Mouse (Mus musculus) left cerebral cortex, postnatal 10 days (tissue): ENCODE measurements around the gene Hrh2. TPM values are rescaled to one million over a fixed set of nuclear protein-coding genes. Genes with fewer than 3 reads are reported as not detected.

ENCODE experiments used
- DNase-seq, 2 experiments: peaks; one replicate each; pipeline ENCODE4 v3.0.0; 2021 to 2022; ENCODE audit warnings: low spot score in 2 of 2, mixed read lengths in 1 of 2; ENCODE audit errors: extremely low spot score in 1 of 2
- intact Hi-C: fragments of 180-260 bp; cut with DNase I; formaldehyde crosslinking; loops from one replicate; pipeline ENCODE4 v1.15.1; 2025
- total RNA-seq, 2 experiments: library from RNA; stranded (reverse); gene quantifications; 2 replicates each; pipeline ENCODE4 v1.2.3; 2021

Gene Hrh2
- 1 to 10 TPM; 5.6 to 6.9 TPM for total RNA-seq

DNA sequence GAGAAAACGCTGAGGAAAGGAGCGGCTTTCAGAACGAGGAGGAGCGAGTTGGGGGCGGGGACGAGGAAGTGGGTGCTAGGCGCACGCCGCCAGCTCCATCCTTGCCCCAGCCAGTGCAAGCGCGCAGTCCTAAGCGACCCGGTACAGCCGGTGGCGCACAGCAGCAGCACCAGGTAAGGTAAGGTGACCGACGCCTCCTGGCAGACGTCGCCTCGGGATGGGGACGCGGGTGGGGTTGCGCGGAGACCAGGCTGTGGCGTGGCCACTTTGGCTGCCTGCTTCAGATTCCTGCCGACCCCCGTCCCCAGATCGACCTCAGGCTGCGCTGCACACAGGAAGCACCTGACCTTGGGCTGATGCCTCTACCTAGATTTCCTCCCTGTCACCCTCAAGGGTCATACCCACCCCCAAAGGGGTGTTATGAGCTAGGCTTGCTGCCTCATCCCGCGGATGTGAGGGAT is at the start of gene Hrh2:
Gene Hrh2 (plus strand): TSS at position 109 of the 461 bp plus-strand sequence.
- DNase-seq: peak; percentile 46 to 73
- intact Hi-C loops: no loop called here

DNA sequence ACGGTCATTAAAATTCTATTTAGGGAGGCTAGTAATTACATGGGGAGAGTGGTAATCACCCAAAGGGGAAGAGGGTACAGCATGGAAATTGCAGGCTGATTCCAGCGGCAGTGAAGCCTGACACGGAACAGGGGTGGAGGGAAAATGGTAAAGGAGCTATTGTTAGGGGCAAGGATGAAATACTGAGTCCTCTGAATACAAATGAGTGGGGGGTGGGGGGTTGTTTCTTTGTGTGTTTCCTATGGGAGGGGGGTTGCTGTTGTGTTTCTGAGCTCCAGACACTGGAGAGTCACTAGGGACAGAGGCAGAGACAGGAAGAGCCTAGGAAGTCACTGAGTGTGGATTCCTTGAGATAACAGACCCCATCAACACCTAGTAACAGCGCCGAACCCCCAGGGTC is 48.1 kb upstream of the Hrh2 start:
- DNase-seq: no peak

DNA sequence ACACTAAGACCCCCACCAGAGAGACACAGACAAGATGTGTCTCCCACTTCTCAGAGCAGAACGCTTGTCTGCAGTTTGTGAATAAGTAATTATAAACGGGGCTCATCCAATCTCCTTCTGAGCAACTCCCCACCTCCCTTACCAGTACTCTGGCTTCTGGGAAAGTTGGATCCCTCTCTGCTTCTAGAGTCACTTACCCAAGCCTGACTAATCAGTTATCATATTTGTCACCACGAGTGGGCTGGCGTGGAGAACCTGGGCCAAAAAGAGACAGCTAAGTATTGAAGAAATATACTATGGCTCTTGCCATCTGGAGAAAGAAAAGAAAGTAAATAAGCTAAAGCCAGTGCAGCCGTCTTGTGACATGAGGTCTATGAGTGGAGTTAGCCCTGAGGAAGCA is 47.3 kb upstream of the Hrh2 start:
- intact Hi-C loops: no loop called here
- no peak for DNase-seq

More for the DNA sequence above, 48.1 kb upstream of the Hrh2 start:
- intact Hi-C loops: no loop called here

DNA sequence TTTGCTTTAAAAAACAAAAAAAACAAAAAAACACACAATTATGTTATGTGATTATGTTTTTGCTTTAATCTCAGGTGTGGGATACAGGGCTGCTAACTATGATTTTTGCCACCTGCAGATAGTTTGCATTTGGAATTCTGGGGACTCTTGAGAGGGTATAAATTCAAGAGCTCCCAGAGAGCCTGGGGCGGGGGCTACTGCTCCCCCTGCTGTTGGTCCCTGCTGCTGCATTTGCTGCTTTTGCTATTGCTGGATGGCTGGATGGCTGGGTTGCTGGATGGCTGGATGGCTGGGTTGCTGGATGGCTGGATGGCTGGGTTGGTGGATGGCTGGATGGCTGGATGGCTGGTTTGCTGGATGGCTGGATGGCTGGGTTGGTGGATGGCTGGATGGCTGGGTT is 44.6 kb upstream of the Hrh2 start:
- DNase-seq: no peak
- intact Hi-C loops: no loop called here

DNA sequence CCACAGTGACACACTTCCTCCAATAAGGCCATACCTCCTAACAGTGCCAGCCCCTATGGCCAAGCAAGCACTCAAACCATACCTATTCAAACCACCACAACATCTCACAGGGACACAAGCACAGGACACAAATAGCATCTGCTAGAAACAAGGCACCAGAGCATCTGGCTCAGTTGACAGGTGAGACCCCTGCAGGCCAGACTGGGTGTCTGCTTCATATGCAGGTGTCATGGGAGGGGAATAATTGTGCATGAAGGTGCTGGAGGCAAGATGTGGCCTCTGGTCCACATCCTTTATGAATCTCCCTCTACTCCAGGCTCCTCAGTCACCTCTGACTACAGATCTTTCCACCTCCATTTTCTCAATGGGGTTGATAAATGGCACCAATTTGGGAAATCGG is 39.5 kb upstream of the Hrh2 start:
- intact Hi-C loops: no loop called here
- no peak for DNase-seq

DNA sequence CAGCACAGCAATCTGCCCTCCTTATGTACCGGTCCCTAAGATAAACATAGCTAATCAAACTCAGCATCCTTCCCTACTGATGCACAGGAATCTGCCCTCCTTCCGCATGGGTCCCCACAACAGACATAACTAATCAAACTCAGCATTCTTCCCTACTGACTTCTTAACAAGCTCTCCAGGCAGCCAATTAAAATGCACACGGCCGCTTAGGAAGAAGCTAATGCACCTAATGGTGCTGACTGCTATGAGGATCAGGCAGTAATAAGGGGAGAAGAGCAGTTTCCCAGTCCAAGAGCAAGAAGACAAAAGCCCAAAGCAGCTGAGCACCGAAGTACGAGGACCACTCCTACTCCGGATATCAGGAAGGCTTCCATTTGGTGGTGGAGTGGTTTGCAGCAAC is 39.0 kb upstream of the Hrh2 start:
- no peak for DNase-seq
- intact Hi-C loops: no loop called here

DNA sequence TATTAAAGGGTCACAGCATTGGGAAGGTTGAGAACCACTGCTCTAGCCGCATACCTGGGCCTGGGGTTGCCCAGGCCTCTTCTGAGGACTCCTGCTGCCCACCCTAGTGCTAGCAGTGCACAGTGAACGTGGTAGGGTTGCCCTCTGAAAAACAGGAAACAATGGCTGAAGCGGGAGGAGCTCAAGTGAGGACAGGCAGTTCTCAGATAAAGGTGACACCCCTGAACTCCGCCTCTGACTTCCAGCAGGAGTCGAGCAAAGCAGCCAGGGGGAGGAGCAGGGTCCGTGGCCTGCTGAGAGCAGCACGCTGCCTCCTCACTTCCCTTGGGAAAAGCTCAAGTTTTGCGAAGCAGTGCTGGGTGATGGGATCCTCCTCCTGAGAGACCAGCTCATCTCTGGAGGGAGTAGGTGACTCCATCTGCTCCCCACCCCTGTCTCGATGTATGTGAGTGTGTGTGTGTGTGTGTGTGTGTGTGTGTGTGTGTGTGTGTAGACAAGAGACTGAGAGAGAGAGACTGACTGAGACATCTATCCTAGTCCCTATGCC is 38.2 kb upstream of the Hrh2 start:
- DNase-seq: no peak
- intact Hi-C loops: no loop called here

DNA sequence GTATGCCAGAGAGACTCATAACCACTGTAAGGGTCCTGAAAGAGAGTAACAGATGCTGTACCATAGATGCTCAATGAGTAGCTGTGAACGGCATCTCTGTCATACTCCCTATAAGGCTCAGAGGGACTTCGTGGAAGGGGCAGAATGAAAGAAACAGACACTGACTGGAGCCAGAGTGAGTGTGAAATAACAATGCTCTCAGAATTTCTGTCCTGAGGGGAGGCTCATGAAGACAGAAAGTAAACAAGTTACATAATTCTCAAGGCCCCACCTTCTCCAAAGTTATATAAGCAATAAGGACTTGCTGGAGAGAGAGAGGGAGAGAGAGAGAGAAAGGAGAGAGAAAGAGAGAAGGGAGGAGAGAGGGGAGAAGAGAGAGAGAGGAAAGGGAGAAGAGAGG is 36.1 kb upstream of the Hrh2 start:
- intact Hi-C loops: no loop called here
- DNase-seq: no peak

DNA sequence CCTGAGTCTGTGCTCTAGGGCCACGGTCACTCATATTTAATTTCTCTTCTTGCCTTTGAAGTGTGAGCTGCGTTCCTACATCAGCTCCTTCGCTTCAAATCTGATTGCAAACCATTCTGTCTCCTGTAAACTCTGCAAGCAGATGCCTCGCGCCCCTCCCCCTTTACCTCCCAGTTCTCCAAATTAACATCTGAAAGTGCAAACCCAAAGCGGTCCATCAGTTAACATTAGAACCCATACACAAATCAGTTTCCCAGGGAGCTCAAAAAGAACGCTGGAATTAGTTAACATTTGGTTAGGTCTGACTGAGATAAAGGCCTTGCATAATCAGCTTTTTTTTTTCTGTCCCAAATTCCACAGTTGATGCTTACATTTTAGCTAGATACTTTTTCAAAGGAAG is 32.7 kb upstream of the Hrh2 start:
- no peak for DNase-seq
- intact Hi-C loops: no loop called here

DNA sequence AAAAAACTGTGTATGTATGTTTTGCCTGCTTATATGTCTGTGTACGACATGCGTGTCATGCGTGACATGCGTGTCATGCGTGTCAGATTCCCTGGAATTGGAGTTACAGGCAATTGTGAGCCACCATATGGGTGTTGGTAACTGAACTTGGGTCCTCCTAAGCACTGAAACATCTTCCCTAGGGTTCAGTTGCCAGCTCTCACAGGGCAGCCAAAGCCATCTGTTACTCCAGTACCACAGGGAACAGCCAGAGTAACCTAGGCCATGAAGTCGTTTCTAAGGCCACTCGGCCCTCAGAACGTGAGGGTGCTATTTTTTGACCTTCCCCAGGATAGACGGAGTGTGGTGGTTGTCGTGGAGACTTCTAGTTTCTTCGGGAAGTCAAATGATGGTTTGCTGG is 32.2 kb upstream of the Hrh2 start:
- DNase-seq: no peak
- intact Hi-C loops: no loop called here

DNA sequence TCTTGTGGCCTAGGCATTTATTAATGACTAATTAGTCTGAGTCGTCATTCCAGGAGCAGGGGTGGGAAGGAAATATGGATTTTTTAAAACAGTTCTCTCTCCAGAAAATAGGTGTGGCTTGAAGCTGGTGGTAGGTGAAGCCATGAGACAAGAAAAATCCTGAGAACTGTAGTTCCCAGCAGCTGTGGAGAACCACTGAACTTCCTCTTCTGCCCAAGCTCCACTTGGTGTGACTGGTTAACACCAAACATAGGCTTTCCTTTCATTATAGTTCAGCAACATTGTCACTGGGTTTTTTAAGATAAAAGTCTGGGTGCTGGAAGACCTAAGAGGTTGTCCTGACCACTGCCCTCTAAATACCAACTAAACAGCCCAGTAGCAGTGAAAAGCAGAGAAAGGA is 31.4 kb upstream of the Hrh2 start:
- intact Hi-C loops: no loop called here

DNA sequence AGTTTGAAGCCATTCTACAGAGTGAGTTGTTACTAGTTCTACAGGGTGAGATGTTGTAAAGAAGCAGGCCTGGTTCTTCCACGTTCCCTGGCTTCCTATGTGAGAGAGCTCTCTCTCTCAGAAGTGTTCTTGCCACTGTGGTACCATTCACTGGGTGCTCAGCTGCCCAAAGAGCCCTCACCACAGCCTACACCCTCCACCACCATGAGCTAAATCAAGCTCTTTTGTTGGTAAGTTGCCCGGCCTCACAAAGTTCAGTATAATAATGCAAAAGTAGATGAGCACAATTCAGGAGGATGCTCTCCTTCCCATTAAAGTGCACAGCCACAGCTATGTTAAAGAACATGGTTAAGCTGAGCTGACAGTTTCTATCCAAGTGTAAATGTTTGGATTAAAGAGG is 30.4 kb upstream of the Hrh2 start:
- no peak for DNase-seq
- intact Hi-C loops: no loop called here

More for the DNA sequence above, 31.4 kb upstream of the Hrh2 start:
- no peak for DNase-seq

DNA sequence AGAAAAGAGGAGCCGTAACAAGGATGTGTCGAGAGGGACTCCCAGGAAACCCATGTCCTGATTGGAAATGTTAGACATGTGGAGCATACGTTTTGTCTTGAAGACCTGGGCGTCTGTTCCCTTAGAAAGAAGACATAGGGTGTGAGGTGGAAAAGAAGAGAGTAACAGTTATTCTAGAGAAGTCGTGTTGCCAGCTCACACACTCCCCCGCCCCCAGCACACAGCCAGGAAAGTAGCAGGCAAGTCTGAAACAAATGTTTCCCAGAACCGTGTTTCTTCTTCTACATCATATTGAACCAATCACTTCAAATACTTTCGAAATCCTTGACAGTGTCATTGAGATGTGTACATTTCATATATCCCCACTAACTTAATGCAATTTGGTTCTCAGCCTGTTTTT is 28.6 kb upstream of the Hrh2 start:
- intact Hi-C loops: no loop called here
- no peak for DNase-seq

DNA sequence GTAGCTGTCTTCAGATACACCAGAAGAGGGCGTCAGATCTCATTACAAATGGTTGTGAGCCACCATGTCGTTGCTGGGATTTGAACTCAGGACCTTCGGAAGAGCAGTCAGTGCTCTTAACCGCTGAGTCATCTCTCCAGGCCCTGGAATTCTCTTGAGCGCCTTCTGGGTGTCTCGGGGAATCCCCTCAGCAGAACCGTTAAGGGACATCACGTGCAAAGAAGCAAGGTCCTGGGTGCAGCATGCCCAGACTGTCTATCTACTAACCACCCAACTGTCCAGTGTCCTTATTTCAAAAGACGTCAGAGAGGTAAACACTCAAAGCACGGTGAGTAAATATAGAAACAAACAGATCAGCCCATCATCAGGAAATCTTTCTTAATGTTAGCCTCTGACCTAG is 27.5 kb upstream of the Hrh2 start:
- intact Hi-C loops: no loop called here
- DNase-seq: no peak

DNA sequence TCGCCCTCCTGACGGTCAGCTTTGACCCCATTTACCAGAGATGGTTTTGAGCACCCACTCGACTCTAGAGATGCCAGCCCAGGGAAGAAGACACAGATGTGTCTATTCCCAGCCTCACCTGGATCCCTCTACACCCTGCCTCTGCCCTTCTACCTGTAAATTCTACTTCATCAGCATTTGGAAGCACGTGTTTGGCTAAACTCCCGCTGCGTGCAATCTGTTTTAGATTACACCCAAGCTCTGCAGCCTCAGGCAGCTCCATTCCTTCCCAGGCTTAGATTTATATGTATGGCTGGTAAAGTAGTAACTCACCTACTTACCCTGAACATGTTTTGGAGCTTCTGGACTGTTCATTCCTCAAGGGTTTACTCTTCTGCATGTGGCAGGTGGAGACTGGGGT is 26.9 kb upstream of the Hrh2 start:
- intact Hi-C loops: no loop called here
- no peak for DNase-seq

DNA sequence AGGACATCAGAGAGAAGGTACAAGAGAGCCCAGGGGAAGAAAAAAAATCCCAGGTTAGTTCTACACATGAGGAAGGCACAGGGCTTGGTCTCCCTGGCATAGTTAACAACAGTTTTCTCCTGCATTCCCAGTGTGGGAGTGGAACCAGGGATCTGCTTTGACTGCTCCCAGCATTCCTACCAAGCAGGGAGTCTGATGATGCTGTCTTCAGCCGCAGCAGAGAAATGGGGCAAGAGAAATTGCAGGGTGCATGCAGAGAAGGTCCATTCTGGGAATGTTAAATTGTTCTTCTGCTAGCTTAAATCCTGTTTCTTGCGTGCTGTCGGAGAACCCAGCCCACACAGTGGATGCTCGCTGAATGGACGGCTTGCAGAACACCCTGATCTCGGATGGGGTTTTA is 26.2 kb upstream of the Hrh2 start:
- intact Hi-C loops: no loop called here
- DNase-seq: no peak

DNA sequence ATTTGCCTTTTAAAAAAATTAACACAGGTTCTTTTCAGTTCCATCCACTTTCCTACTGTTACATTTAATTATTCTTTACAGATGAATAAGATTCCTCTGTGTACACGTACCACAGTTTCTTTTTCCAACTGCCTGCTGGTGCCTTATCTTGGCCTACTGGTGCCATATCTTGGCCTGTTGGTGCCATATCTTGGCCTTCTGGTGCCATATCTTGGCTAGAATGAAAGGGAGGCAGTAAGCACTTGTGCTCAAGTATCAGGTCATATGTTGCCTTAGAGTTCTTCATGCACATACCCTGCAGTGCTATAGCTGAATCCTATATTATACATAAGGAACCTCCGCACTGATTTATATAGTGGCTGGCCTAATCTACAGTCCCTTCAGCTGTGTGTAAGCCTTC is 24.9 kb upstream of the Hrh2 start:
- DNase-seq: no peak
- intact Hi-C loops: no loop called here

DNA sequence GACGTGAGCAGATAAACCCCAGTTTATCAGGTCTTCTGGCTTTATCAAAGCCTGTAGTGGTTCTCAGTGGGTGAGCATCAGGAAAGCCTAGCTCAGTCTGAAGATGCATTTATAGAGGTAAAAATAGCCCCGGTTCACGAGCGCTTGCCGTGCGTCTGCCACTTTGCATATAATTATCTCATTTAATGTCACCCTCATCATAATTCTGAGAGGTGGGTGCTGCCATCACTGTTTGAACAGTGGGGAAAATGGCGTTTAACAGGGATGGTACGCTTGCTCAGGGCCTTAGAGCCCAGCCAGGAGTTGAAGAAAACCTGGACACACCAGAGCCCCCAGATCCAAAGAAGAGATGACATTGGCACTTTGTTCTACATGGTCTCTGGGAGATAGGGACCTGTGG is 23.3 kb upstream of the Hrh2 start:
- intact Hi-C loops: no loop called here
- DNase-seq: no peak

DNA sequence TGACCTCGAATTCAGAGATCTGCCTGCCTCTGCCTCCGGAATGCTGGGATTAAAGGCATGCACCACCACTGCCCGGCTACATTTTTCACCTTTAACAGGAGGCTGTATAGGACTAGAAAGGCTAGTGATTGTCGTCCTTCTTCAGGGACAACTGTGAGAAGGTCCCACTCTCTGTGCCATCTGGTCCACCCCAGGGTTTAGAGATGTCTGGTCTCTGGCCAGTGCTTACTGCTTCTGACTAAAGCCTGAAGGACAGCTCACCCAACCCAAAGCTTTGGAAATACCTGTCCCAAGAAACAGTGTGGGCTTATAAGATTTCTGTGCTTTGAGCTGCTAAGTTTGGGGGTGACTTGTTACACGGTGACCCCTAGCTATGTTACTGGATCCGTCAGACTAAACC is 21.6 kb upstream of the Hrh2 start:
- DNase-seq: no peak
- intact Hi-C loops: no loop called here

DNA sequence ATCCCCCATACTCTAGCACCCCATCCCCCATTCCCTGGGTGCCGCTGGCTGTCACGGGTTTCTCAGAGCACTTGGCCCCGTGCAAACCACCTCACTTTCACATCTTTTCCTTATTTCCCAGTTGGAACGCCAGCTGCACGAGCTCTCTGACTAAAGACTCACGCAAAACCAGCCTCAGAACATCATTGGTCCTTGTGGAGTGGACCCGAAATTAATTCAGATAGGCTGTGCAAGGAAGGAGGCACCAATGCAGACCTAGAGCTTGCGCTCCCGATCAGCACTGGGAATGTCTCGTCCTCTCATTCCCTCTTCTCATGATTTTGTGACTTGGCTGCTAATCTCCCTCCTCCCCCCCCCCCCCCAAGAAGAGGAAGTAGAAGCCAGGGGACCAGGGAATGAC is 20.6 kb upstream of the Hrh2 start:
- DNase-seq: no peak
- intact Hi-C loops: no loop called here

DNA sequence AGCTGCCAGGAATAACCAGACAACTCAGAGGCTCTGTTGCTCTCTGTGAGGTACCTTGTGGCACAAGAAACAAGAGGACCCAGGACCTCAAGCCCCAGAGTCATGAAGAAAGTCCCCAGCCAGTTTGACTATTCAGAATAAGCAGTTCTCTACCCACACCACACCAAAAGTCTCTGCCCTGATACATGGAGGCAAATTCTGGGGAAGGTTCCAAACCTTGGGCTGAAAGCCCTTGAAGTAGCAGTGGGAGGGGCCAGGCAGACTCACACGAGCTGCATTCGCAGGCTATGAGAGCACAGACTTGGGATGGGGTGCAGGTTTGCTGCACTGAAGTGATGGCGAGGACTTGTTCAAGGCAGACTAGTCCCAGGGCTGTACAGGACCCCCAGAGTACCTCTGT is 20.2 kb upstream of the Hrh2 start:
- DNase-seq: no peak
- intact Hi-C loops: no loop called here

DNA sequence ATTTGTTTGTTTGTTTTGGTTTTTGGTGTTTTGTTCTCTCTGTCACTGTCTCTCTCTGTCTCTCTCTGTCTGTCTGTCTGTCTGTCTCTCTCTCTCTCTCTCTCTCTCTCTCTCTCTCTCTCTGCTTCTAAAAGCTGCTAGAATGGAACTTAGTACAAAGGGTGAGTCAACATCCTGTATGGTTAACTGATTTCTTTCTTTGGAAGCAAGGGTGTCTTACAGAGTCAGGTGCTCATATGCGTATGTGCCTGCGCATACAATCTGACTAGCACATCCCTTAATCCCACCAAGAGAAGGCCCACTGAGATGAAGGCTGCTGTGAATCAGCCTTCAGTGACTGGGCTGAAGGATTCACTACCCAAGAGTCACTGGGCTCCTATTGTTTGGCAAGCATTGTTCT is 18.0 kb upstream of the Hrh2 start:
- DNase-seq: no peak
- intact Hi-C loops: no loop called here
